Mouse (Mus musculus) layer of hippocampus, postnatal 14 days (tissue): ENCODE data around the gene Syngr2. TPM values are rescaled to one million over a fixed set of nuclear protein-coding genes. Genes with fewer than 3 reads are reported as not detected.

ENCODE experiments used
- DNase-seq, 2 experiments: peaks; one replicate each; pipeline ENCODE4 v3.0.0; 2021 to 2022; ENCODE audit warnings: low spot score in 2 of 2, mixed read lengths in 1 of 2
- long read RNA-seq, 2 experiments: library from polyadenylated mRNA; stranded (forward); transcript quantifications; one replicate each; pipeline ENCODE4 v2.0.0; 2021
- total RNA-seq, 2 experiments: library from RNA; stranded (reverse); gene quantifications; 2 replicates each; pipeline ENCODE4 v1.2.3; 2021

Gene Syngr2
- 10 to 100 TPM; 15.2 to 15.4 TPM for total RNA-seq
- long read RNA-seq, experiment 1, transcript Syngr2-201 (4 exons, 1,520 nt), result major isoform, 11 of 13 reads
- long read RNA-seq, experiment 1, partial matches to known transcripts, result 2 of 13 reads
- long read RNA-seq, experiment 1, other reads (novel, unspliced or antisense), result 0 of 13 reads
- long read RNA-seq, experiment 2, transcript Syngr2-201 (4 exons, 1,520 nt), result major isoform, 15 of 19 reads
- long read RNA-seq, experiment 2, partial matches to known transcripts, result 4 of 19 reads
- long read RNA-seq, experiment 2, other reads (novel, unspliced or antisense), result 0 of 19 reads

DNA sequence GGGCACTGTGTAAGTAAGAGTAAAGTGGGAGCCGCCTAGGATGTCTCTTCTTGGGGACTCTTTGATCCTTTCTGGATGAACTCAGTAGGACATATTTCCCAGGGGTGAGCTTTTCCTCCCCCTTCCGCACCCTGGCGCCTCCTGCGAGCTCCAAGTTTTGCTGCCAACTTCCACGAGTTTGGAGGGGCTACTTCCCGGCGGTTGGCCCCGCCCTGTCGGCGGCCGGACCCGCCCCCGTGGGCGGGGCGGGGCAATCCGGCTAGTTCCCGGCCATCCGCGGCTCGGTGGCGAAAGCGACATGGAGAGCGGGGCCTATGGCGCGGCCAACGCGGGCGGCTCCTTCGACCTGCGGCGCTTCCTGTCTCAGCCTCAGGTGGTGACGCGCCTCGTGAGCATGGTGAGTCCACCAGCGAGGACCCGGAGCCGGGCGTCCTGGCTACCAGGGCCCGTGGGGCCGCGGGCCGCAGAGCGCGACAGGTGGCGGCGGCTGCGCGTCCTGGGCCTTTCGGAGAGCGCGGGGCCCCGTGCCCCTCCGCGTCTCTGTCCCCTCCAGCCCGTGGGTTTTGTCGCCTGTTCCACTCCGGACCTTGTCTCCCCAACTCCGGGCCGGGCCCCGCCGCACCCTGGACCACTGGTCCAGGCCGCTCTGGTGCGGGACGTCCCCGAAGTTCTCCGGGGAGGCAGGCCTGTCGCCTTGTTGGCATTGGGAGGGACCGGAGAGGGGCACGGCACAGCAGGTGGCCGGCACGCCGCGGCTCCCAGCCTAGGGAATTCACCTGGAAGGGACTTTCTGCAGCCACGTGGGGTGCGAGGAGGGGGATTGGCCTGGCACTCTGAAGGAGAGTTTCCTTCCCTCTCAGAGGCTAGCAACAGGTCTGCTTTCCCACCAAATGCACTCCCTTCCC lies at the start of gene Syngr2, which contains the start of gene Gm20708:
Syngr2 (plus strand) TSS at position 262 of the 905 bp plus-strand sequence.
Gm20708 (plus strand) TSS at position 262 of the 905 bp plus-strand sequence.
- DNase-seq, result peak in 1 of 2 experiments; percentile 39

DNA sequence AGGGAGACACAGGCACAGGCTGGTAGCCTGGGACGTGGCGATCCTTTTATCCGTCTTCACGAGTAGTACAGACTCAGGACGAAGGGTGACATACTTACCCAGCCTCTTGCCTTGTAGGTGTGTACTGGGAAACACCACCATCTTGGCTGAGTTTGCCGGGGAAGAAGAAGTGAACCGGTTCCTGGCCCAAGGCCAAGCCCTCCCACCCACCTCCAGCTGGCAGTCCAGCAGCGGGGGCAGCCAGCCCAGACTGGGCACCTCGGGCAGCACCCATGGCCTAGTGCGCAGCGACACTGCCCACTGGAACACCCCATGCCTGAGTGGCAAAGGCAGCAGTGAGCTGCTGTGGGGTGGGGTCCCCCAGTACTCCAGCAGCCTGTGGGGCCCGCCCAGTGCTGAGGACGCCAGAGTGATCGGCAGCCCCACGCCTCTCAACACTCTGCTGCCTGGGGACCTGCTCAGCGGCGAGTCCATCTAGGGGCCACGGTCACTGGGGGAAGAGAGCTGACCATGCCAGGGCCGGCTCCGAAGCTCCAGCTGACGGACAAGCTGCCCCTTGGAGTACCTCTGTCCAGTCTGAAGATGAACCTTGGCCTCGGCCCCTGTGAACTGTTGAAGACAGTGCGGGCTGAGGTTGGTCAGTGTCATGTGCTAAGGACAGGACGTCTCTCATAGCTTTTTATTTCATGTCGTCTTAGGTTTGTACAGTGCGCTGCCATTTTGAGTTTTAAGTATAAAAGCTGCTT lies 48.9 kb upstream of the Syngr2 start:
- DNase-seq, result no peak

- DNase-seq, result no peak
Measured at GRCm38 (mm10) chr11:117761801-117762200, 47.7 kb upstream of the Syngr2 start.

- no peak for DNase-seq
Measured at GRCm38 (mm10) chr11:117762246-117762645, 47.2 kb upstream of the Syngr2 start.

GRCm38 (mm10) chr11:117764319-117764718 lies 45.1 kb upstream of the Syngr2 start:
- DNase-seq, result no peak

DNA sequence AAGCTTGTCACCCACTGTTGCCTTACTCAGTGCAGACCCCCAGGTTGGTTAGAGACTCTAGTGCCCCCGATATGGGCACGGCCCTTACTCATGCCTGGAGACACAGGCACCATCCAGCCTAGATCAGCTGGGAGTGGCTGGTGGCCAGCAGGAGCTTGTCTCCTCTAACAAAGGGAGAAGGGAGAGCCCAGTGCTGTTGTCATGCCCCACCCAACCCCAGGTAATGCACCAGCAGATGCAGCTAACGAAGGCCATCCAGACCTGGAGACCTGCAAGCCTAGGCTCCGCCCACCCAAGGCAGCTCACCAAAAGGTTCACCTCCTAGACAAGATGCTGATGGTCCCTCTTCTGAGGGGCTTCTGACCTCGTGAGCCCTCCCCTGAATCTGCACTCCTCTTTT lies 44.1 kb upstream of the Syngr2 start:
- no peak for DNase-seq

DNA sequence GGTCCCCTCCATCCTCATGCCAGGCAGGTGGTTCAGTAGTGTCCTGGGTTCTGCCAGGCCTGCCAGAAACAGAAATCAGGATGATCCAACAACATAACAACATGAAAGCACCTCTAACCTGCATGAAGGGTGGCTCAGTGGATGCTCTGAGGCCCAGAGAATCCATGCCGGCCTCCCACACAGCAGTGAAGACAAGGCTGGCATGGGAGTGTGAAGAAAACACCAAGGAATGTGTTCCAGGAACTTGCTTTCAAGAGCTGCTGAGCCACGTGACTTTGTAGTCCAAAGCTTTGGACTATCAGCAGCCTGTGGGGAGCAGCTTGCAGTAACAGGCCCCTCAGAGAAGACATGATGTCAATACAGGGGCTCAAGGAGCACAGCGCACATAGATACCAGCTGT lies 43.2 kb upstream of the Syngr2 start:
- no peak for DNase-seq

GRCm38 (mm10) chr11:117768725-117769682 lies 40.5 kb upstream of the Syngr2 start:
- no peak for DNase-seq

DNA sequence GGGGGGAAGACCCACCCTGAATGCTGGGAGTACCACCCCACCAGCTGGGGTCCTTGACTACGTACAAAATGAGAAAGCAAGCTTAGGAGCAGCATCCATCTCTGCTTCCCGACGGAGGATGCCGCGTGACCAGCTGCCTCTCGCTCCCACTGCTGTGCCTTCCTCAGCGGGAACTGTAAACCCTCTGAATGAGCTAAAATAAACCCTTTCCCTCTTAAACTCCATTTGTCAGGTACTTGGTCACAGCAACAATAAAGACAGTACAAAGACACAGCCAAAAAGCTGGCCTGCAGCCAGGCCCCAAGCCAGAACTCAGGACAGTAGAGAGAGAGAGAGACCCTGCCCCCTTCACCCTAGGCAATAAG lies 39.8 kb upstream of the Syngr2 start:
- no peak for DNase-seq

- no peak for DNase-seq
Measured at GRCm38 (mm10) chr11:117770407-117770806, 39.1 kb upstream of the Syngr2 start.

GRCm38 (mm10) chr11:117772352-117772751 lies 37.1 kb upstream of the Syngr2 start:
- DNase-seq, result no peak

DNA sequence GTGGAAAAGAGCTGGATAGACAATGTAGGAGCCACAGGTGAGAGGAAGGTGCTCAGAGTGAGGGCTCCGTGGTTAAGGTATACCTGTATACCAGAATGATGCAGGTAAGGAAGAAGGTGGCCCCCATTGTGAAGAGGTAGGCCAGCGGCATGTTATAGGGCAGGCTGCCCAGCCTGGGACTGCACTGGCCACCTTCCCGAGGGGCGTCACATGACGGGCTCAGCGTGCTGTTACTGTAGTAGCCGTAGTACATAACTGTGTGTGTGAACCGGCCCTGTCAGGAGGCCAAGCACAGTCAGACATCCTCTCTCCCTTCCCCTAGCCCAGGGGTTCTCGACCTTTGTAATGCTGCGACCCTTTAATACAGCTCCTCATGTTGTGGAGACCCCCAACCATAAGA lies 34.5 kb upstream of the Syngr2 start:
- DNase-seq, result no peak

GRCm38 (mm10) chr11:117775540-117775939 lies 33.9 kb upstream of the Syngr2 start:
- DNase-seq, result no peak

DNA sequence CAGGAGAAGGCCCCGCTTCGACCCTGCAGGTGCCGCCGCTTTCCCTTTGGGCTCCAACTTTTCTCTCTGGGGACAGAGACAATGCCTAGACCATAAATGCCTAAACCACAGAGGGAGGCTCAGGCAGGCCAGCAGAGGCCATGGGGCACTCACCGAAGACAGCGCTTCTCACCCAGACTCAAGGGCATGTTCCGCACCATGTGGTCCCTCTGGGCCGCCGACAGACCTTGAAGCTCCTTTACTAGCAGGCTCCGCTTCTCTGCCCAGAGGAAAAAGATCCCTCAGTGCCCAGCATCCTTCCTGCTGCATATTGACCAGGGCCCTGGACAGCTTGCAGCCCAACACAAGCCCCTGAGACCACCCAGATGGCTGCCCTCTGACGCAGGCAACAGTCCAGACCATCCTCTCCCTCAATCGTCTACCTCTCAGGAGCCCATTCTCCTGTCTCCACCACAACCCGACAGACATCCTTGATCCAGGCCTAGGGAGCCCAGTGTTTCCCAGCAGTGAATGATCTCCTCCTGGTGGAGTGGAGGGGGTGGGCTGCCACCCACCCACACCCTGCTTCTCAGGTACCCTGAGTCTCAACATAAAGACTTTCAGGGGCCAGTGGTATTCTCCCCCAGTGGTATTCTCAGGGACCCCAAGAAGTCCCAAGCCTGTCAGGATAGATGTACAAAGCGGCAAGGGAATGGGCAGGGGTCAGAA lies 33.2 kb upstream of the Syngr2 start:
- DNase-seq, result no peak

DNA sequence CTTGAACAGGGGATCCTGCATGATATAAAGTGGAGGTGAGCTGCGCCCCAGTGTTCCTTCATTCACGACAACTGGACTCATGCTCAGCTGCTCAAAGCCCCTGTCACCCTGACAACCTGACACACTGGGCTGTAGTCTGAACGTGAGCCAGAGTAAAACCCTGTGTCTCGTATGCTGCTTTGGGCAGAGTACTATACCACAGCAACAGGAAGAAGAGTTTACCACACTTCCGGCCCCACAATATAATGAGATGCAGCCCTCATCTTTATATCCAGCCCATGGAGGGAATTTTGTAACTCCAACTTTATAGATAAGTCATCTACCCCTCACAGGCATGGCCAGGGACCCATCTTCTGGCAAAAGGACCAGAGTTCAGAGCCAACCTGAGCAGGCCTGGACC lies 32.4 kb upstream of the Syngr2 start:
- DNase-seq, result no peak

DNA sequence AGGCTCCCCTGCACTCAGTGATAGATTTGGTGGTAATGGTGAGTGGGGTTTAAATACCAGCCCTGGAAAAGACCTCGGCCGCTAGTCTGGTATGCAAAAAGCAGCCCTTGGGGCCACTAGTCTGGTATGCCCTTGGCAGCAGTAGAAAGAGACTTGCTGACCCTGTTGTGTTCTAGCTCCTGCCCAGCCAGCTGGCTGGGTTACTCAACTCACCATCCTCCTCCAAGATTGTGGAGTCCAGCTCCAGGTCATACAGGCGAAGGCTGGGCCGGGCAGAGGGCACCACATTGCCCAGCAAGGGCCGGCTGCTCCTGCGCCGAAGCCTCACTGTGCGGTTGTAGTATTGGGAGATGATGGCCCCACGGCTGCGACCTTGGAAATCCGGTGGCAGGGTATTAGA lies 31.4 kb upstream of the Syngr2 start:
- no peak for DNase-seq

DNA sequence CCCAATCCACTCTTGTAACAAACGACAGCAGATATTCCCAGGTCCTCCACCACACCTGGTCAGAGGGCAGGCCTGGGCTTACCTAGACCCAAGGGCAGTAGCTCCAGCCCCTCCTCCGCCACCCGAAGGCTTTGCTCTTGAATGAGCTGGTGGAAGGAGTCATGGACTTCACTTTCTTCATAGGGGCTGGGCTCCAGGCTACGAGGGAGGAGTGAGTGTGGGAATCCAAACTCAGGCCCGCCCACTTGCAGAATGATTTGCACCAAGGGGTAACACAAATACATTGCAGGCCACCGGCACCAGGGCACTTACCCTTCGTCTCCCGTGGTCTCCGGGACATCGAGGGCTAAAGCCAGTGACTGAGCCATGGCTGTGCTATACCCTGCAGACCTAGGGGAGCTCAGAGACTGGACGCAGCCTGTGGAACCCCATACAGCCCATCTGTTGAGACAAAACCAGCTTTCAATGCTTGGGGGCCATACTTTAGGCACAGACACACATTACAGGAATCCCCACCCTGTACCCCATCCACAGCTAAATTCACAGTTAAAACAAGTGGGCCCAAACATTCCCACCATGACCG lies 30.5 kb upstream of the Syngr2 start:
- DNase-seq, result no peak

- no peak for DNase-seq
Measured at GRCm38 (mm10) chr11:117779434-117780198, 29.9 kb upstream of the Syngr2 start.

GRCm38 (mm10) chr11:117780199-117780515 lies 29.3 kb upstream of the Syngr2 start:
- DNase-seq, result no peak
